Mouse (Mus musculus) stomach, embryonic 14.5 days (tissue): ENCODE measurements at regions not wholly inside any gene's neighbourhood (a gene's known extent, or its start where the extent isn't known, plus 50 kb on each side); places are given as distances from the start of the nearest gene placed in this dataset.

Source experiments
- ATAC-seq: fragments of 200-750 bp; cut with Nextera tagmentation; 2 replicates; pipeline ENCODE4 v1.8.0; 2017; ENCODE audit warnings: low read depth, moderate TSS enrichment; ENCODE audit not compliant: insufficient number of reproducible peaks, insufficient read depth, low FRiP score
- H3K27ac ChIP-seq: fragments of 300-500 bp; sonication (generic); 2 replicates; pipeline ENCODE4 v1.5.1; 2014; ENCODE audit warnings: mild to moderate bottlenecking, low read length, moderate library complexity, mixed read lengths
- H3K27me3 ChIP-seq: fragments of 300-500 bp; sonication (generic); 2 replicates; pipeline ENCODE4 v1.6.1; 2014; ENCODE audit warnings: low read length, control low read depth, mixed read lengths; ENCODE audit not compliant: control insufficient read depth, insufficient read depth
- H3K36me3 ChIP-seq: fragments of 300-500 bp; sonication (generic); 2 replicates; pipeline ENCODE4 v1.6.1; 2014; ENCODE audit warnings: mild to moderate bottlenecking, control low read depth, low read length, moderate library complexity, mixed read lengths; ENCODE audit not compliant: control insufficient read depth, insufficient read depth
- H3K4me1 ChIP-seq: fragments of 300-500 bp; sonication (generic); 2 replicates; pipeline ENCODE4 v1.6.1; 2014; ENCODE audit warnings: low read length, control low read depth, mixed read lengths; ENCODE audit not compliant: control insufficient read depth, insufficient read depth
- H3K4me2 ChIP-seq: fragments of 300-500 bp; sonication (generic); replicated peaks from 2 replicates; pipeline ENCODE4 v1.6.1; 2014; ENCODE audit warnings: low read depth, low read length, control low read depth
- H3K4me3 ChIP-seq: fragments of 300-500 bp; sonication (generic); 2 replicates; pipeline ENCODE4 v1.5.1; 2014; ENCODE audit warnings: low read depth, low read length, control low read depth
- H3K9ac ChIP-seq: fragments of 300-500 bp; sonication (generic); replicated peaks from 2 replicates; pipeline ENCODE4 v1.6.1; 2014; ENCODE audit warnings: low read depth, mild to moderate bottlenecking, control low read depth, low read length, moderate library complexity, mixed read lengths
- H3K9me3 ChIP-seq: fragments of 300-500 bp; sonication (generic); 2 replicates; pipeline ENCODE4 v1.6.1; 2016; ENCODE audit warnings: low read depth, low read length, control low read depth; ENCODE audit not compliant: control insufficient read depth
- WGBS: fragments of 180-500 bp; shearing (Covaris S2); extraction: QIAGEN DNeasy Blood & Tissue Kit; methylation state at CpG from one replicate; pipeline ENCODE4 v1.1.7; 2014; 5-methylcytosine and 5-hydroxymethylcytosine counted together

- Histone ChIP-seq H3K9ac (no peak overlapping the region), H3K27me3 (no peaks in the 10 kb centered on the region), H3K27ac (no peak overlapping the region), H3K4me1 (0 out of 2 replicates have a peak, but pooled peaks cover 6% of the 10 kb centered on the region), H3K4me2 (no peak overlapping the region), H3K9me3 (no peaks in the 10 kb centered on the region), H3K4me3 (no peak overlapping the region), H3K36me3 (no peaks in the 10 kb centered on the region)
- ATAC-seq: no peak
- WGBS: 43% methylated on average over 1 of the region's 1 CpGs
Observed at GRCm38 (mm10) chr1:169160220-169160619, 371.0 kb downstream of the Nuf2 start.

- no peaks in the 10 kb centered on the region for H3K36me3 ChIP-seq
- H3K27me3 ChIP-seq: no peaks in the 10 kb centered on the region
- H3K4me1 ChIP-seq: 0 out of 2 replicates have a peak, but pooled peaks cover 6% of the 10 kb centered on the region
- no peak for ATAC-seq
- H3K27ac ChIP-seq: no peak overlapping the region
- no peaks in the 10 kb centered on the region for H3K9me3 ChIP-seq
- no peak overlapping the region for H3K9ac ChIP-seq
- H3K4me3 ChIP-seq: no peak overlapping the region
- no peak overlapping the region for H3K4me2 ChIP-seq
Observed at GRCm38 (mm10) chr1:169159786-169160185, 371.5 kb downstream of the Nuf2 start.

- H3K4me1 ChIP-seq: 0 out of 2 replicates have a peak, but pooled peaks cover 6% of the 10 kb centered on the region
- no peak overlapping the region for H3K4me2 ChIP-seq
- no peaks in the 10 kb centered on the region for H3K27me3 ChIP-seq
- H3K27ac ChIP-seq: no peak overlapping the region
- H3K9ac ChIP-seq: no peak overlapping the region
- no peak overlapping the region for H3K4me3 ChIP-seq
- WGBS: 76% methylated on average over 3 of the region's 3 CpGs
- no peaks in the 10 kb centered on the region for H3K36me3 ChIP-seq
- ATAC-seq: no peak
- H3K9me3 ChIP-seq: no peaks in the 10 kb centered on the region
Observed at GRCm38 (mm10) chr1:169157496-169157895, 373.8 kb downstream of the Nuf2 start.

GRCm38 (mm10) chr1:169156875-169157274, 374.4 kb downstream of the Nuf2 start:
- H3K4me3 ChIP-seq: no peak overlapping the region
- H3K9me3 ChIP-seq: no peaks in the 10 kb centered on the region
- no peak overlapping the region for H3K4me2 ChIP-seq
- H3K27me3 ChIP-seq: no peaks in the 10 kb centered on the region
- 0 out of 2 replicates have a peak, but pooled peaks cover 6% of the 10 kb centered on the region for H3K4me1 ChIP-seq
- no peak overlapping the region for H3K9ac ChIP-seq
- H3K27ac ChIP-seq: no peak overlapping the region
- ATAC-seq: no peak
- H3K36me3 ChIP-seq: no peaks in the 10 kb centered on the region
- 86% methylated on average over 4 of the region's 4 CpGs for WGBS

- 60% methylated on average over 14 of the region's 14 CpGs for whole genome bisulfite sequencing
- Histone ChIP-seq H3K4me1 (0 out of 2 replicates have a peak, but pooled peaks cover 5% of the 10 kb centered on the region), H3K4me3 (no peak overlapping the region), H3K4me2 (no peak overlapping the region), H3K27ac (no peak overlapping the region), H3K27me3 (no peaks in the 10 kb centered on the region), H3K9ac (no peak overlapping the region), H3K36me3 (no peaks in the 10 kb centered on the region), H3K9me3 (no peaks in the 10 kb centered on the region)
- no peak for ATAC-seq
Observed at GRCm38 (mm10) chr1:169155484-169156459, 375.5 kb downstream of the Nuf2 start.

- WGBS: 73% methylated on average over 3 of the region's 3 CpGs
Observed at GRCm38 (mm10) chr1:169142216-169142615, 389.0 kb downstream of the Nuf2 start.

GRCm38 (mm10) chr1:169140056-169140455, 391.2 kb downstream of the Nuf2 start:
- H3K4me3 ChIP-seq: no peak overlapping the region
- H3K9me3 ChIP-seq: no peaks in the 10 kb centered on the region
- ATAC-seq: no peak
- H3K4me2 ChIP-seq: no peak overlapping the region
- no peak overlapping the region for H3K9ac ChIP-seq
- WGBS: 77% methylated on average over 3 of the region's 3 CpGs
- H3K36me3 ChIP-seq: no peaks in the 10 kb centered on the region
- no peaks in the 10 kb centered on the region for H3K27me3 ChIP-seq
- H3K4me1 ChIP-seq: no peaks in the 10 kb centered on the region
- H3K27ac ChIP-seq: no peak overlapping the region

More at GRCm38 (mm10) chr1:169142216-169142615, 389.0 kb downstream of the Nuf2 start:
- no peaks in the 10 kb centered on the region for H3K27me3 ChIP-seq
- no peak for ATAC-seq
- H3K9me3 ChIP-seq: no peaks in the 10 kb centered on the region
- no peaks in the 10 kb centered on the region for H3K36me3 ChIP-seq
- H3K27ac ChIP-seq: no peak overlapping the region
- no peak overlapping the region for H3K9ac ChIP-seq
- H3K4me3 ChIP-seq: no peak overlapping the region
- no peaks in the 10 kb centered on the region for H3K4me1 ChIP-seq
- no peak overlapping the region for H3K4me2 ChIP-seq

GRCm38 (mm10) chr1:169139507-169139906, 391.8 kb downstream of the Nuf2 start:
- no peak for ATAC-seq
- Histone ChIP-seq H3K36me3 (no peaks in the 10 kb centered on the region), H3K9ac (no peak overlapping the region), H3K4me1 (no peaks in the 10 kb centered on the region), H3K4me3 (no peak overlapping the region), H3K27ac (no peak overlapping the region), H3K4me2 (no peak overlapping the region), H3K9me3 (no peaks in the 10 kb centered on the region), H3K27me3 (no peaks in the 10 kb centered on the region)
- 72% methylated on average over 5 of the region's 5 CpGs for WGBS
